Mouse (Mus musculus) MEL (cell line): ENCODE results near the gene Hexdc.

Experiments used
- CHD1 ChIP-seq: IDR thresholded peaks from 2 replicates; pipeline ENCODE4 v1.6.1; 2012; ENCODE audit warnings: low read depth, mild to moderate bottlenecking, inconsistent platforms, low read length, improper control_type of control experiment
- CTCF ChIP-seq, 3 experiments: IDR thresholded peaks in 2 of 3; conservative IDR thresholded peaks in 1 of 3; 2 replicates each; pipeline ENCODE4 v1.5.1; 2011 to 2012; ENCODE audit warnings: low read length in 3 of 3, low read depth in 2 of 3, mild to moderate bottlenecking in 2 of 3, improper control_type of control experiment in 1 of 3, inconsistent platforms in 1 of 3, mixed read lengths in 1 of 3, moderate library complexity in 1 of 3; ENCODE audit not compliant: control insufficient read depth in 1 of 3, insufficient read depth in 1 of 3, poor library complexity in 1 of 3, severe bottlenecking in 1 of 3
- MAFK ChIP-seq: IDR thresholded peaks from 2 replicates; pipeline ENCODE4 v1.6.1; 2011; ENCODE audit warnings: low read depth, mild to moderate bottlenecking, low read length, improper control_type of control experiment, borderline replicate concordance
- MAZ ChIP-seq: IDR thresholded peaks from 2 replicates; pipeline ENCODE4 v1.6.1; 2012; ENCODE audit warnings: low read depth, mild to moderate bottlenecking, inconsistent platforms, low read length, improper control_type of control experiment
- POLR2A ChIP-seq, 2 experiments: IDR thresholded peaks; 2 replicates each; pipeline ENCODE4 v1.6.1; 2011 to 2012; ENCODE audit warnings: low read length in 2 of 2, mild to moderate bottlenecking in 2 of 2, control low read depth in 1 of 2, improper control_type of control experiment in 1 of 2, low read depth in 1 of 2, moderate library complexity in 1 of 2; ENCODE audit not compliant: control insufficient read depth in 1 of 2, insufficient read depth in 1 of 2, poor library complexity in 1 of 2
- RAD21 ChIP-seq: IDR thresholded peaks from 2 replicates; pipeline ENCODE4 v1.6.1; 2011; ENCODE audit warnings: mild to moderate bottlenecking, low read depth, low read length, improper control_type of control experiment
- TBP ChIP-seq: IDR thresholded peaks from 2 replicates; pipeline ENCODE4 v1.8.0; 2011; ENCODE audit warnings: low read depth, low read length, improper control_type of control experiment
- UBTF ChIP-seq: IDR thresholded peaks from 2 replicates; pipeline ENCODE4 v1.6.1; 2012; ENCODE audit warnings: low read depth, mild to moderate bottlenecking, inconsistent platforms, low read length, improper control_type of control experiment, moderate library complexity, borderline replicate concordance; ENCODE audit not compliant: insufficient read depth
- USF2 ChIP-seq, 2 experiments: IDR thresholded peaks; 2 replicates each; pipeline ENCODE4 v1.6.1; 2011 to 2012; ENCODE audit warnings: improper control_type of control experiment in 2 of 2, low read length in 2 of 2, borderline replicate concordance in 1 of 2, inconsistent platforms in 1 of 2, low read depth in 1 of 2, mild to moderate bottlenecking in 1 of 2; ENCODE audit not compliant: insufficient read depth in 1 of 2
- ZMIZ1 ChIP-seq: IDR thresholded peaks from 2 replicates; pipeline ENCODE4 v1.6.1; 2012; ENCODE audit warnings: low read depth, mild to moderate bottlenecking, inconsistent platforms, low read length, improper control_type of control experiment, moderate library complexity

GRCm38 (mm10) chr11:121199851-121200250 is 4.4 kb upstream of the Hexdc start:
- TF ChIP-seq ZMIZ1 (no peak), CTCF (IDR thresholded peaks at IDR 0.05 in 2 of 3, conservative IDR thresholded peaks at IDR 0.05 in 1 of 3; ENCODE audit: control insufficient read depth in 1 of 3, insufficient read depth in 1 of 3, low read depth in 2 of 3, low read length in 3 of 3, poor library complexity in 1 of 3, severe bottlenecking in 1 of 3) (no peak), MAFK (no peak), RAD21 (no peak), MAZ (no peak), POLR2A (IDR thresholded peaks at IDR 0.05; ENCODE audit: control insufficient read depth in 1 of 2, insufficient read depth in 1 of 2, low read depth in 1 of 2, low read length in 2 of 2, poor library complexity in 1 of 2) (no peak), TBP (no peak), UBTF (no peak), USF2 (IDR thresholded peaks at IDR 0.05; ENCODE audit: borderline replicate concordance in 1 of 2, insufficient read depth in 1 of 2, low read depth in 1 of 2, low read length in 2 of 2) (no peak), CHD1 (no peak)
